Mouse (Mus musculus): ENCODE data around the gene Ccdc38. TPM values are rescaled to one million over a fixed set of nuclear protein-coding genes. Genes with fewer than 3 reads are reported as not detected.

Ccdc38 gene
- polyA plus RNA-seq, 1 experiment from 2014 or later: 0.26 TPM

Other genes starting within 250 kb of the Ccdc38 start
- 36.8 and 41.0 TPM in 2 replicates for gene Elk3, start 229.5 kb upstream of the Ccdc38 start, polyA plus RNA-seq (2016; fragmentation: Nextera tagmentation; extraction: Ambion mirVana)
- 303 and 305 TPM in 2 replicates for gene Lta4h, start 87.2 kb upstream of the Ccdc38 start, polyA plus RNA-seq (2016; fragmentation: Nextera tagmentation; extraction: Ambion mirVana)
- gene Hal, start 51.9 kb upstream of the Ccdc38 start, polyA plus RNA-seq (2016; fragmentation: Nextera tagmentation; extraction: Ambion mirVana): not detected in 2 replicates
- gene Amdhd1, start 599 bp upstream of the Ccdc38 start, polyA plus RNA-seq (2016; fragmentation: Nextera tagmentation; extraction: Ambion mirVana): 0.22 and 0.51 TPM in 2 replicates
- gene Snrpf, start 49.1 kb downstream of the Ccdc38 start, polyA plus RNA-seq (2016; fragmentation: Nextera tagmentation; extraction: Ambion mirVana): 84.8 and 85.4 TPM in 2 replicates
- gene Ntn4, start 100.0 kb downstream of the Ccdc38 start, polyA plus RNA-seq (2016; fragmentation: Nextera tagmentation; extraction: Ambion mirVana): 0.48 and 1.3 TPM in 2 replicates

All from heart, embryonic 12.5 days (tissue).